In genomic region chr2:3365127-3365526, GRCm38 (mm10) we compare ENCODE assay signal across 24 mouse cellular contexts. TPM values are rescaled to one million over a fixed set of nuclear protein-coding genes. Genes with fewer than 3 reads are reported as not detected.
A peak's percentile ranks its signal among the peaks of the same experiment; 100 is the strongest.
DNase-seq lines count a peak whose midpoint lies in the region; ATAC-seq and TF ChIP-seq lines count a peak whose summit lies in the region.
"Had no signal": no experiment of that assay in that cellular context is flagged by ENCODE, and none has a peak within 500 bp of the region (broad histone marks: within the 10 kb centered on the region; RNA-seq: fewer than 3 reads in every experiment).

No protein-coding gene starts in this region.

- no peak for ATAC-seq in forebrain, embryonic 14.5 days
- ATAC-seq in forebrain, embryonic 16.5 days, result no peak
- ATAC-seq in stomach, postnatal 0 days (ENCODE audit: low FRiP score, low TSS enrichment), result no peak
- ATAC-seq: forebrain, embryonic 15.5 days; intestine, embryonic 15.5 days had no signal

- H3K9me3 ChIP-seq in forebrain, embryonic 14.5 days (replicated peaks; ENCODE audit: control insufficient read depth, low read length), result no peaks in the 10 kb centered on the region
- H3K9me3 ChIP-seq in forebrain, embryonic 16.5 days (ENCODE audit: control insufficient read depth, low read length), result no peaks in the 10 kb centered on the region
- H3K9me3 ChIP-seq in stomach, postnatal 0 days (ENCODE audit: control insufficient read depth, low read length), result no peaks in the 10 kb centered on the region
- H3K9me3 ChIP-seq: embryonic facial prominence, embryonic 10.5 days; forebrain, embryonic 15.5 days; heart, embryonic 10.5 days; hindbrain, embryonic 13.5 days; intestine, embryonic 15.5 days had no signal

- WGBS in forebrain, embryonic 14.5 days, result 19% methylated on average over 4 of the region's 4 CpGs
- 24% methylated on average over 4 of the region's 4 CpGs for WGBS in forebrain, embryonic 16.5 days
- 51% methylated on average over 4 of the region's 4 CpGs for WGBS in stomach, postnatal 0 days
- WGBS in heart, adult 2 months, result 68% methylated on average over 4 of the region's 4 CpGs

- intact Hi-C loops in heart, adult 2 months (cut with DNase I), result no loop called here

- no peak overlapping the region for H3K4me2 ChIP-seq in forebrain, embryonic 14.5 days (ENCODE audit: low read length)
- H3K4me2 ChIP-seq in forebrain, embryonic 16.5 days (ENCODE audit: low read length), result no peak overlapping the region
- no peak overlapping the region for H3K4me2 ChIP-seq in stomach, postnatal 0 days (replicated peaks; ENCODE audit: low read depth)
- H3K4me2 ChIP-seq: forebrain, embryonic 15.5 days; hindbrain, embryonic 13.5 days; intestine, embryonic 15.5 days had no signal

- no peaks in the 10 kb centered on the region for H3K27me3 ChIP-seq in forebrain, embryonic 14.5 days (replicated peaks; ENCODE audit: control insufficient read depth, insufficient read depth, low read length)
- no peaks in the 10 kb centered on the region for H3K27me3 ChIP-seq in forebrain, embryonic 16.5 days (replicated peaks; ENCODE audit: control insufficient read depth, insufficient read depth, low read length)
- H3K27me3 ChIP-seq in stomach, postnatal 0 days (ENCODE audit: control insufficient read depth, insufficient read depth, low read length), result no peaks in the 10 kb centered on the region
- H3K27me3 ChIP-seq in heart, adult 2 months (ENCODE audit: control insufficient read depth, insufficient read depth, low read length), result no peaks in the 10 kb centered on the region
- H3K27me3 ChIP-seq: forebrain, embryonic 15.5 days; hindbrain, embryonic 13.5 days; intestine, embryonic 15.5 days had no signal

- H3K4me1 ChIP-seq in forebrain, embryonic 14.5 days (ENCODE audit: control insufficient read depth, insufficient read depth, low read length), result no peaks in the 10 kb centered on the region
- no peaks in the 10 kb centered on the region for H3K4me1 ChIP-seq in forebrain, embryonic 16.5 days (replicated peaks; ENCODE audit: control insufficient read depth, insufficient read depth, low read length)
- no peaks in the 10 kb centered on the region for H3K4me1 ChIP-seq in stomach, postnatal 0 days (replicated peaks; ENCODE audit: control insufficient read depth, insufficient read depth)
- H3K4me1 ChIP-seq in heart, adult 2 months (ENCODE audit: control insufficient read depth, insufficient read depth, low read length), result no peaks in the 10 kb centered on the region
- H3K4me1 ChIP-seq: embryonic facial prominence, embryonic 10.5 days; forebrain, embryonic 15.5 days; heart, embryonic 10.5 days; hindbrain, embryonic 13.5 days; intestine, embryonic 15.5 days had no signal

- TF ChIP-seq CTCF in layer of hippocampus, adult 2 months (conservative IDR thresholded peaks at IDR 0.05), result peak; percentile 41
- no peak for TF ChIP-seq CTCF in brain, embryonic 14.5 days (IDR thresholded peaks at IDR 0.05; ENCODE audit: borderline replicate concordance, extremely low read depth, insufficient read depth, insufficient read length)
- 0 out of 2 replicates have a peak, but pooled peaks have one; percentile 18 for TF ChIP-seq CTCF in stomach, postnatal 0 days (IDR thresholded peaks at IDR 0.05; ENCODE audit: low read depth)
- no peak for TF ChIP-seq CTCF in heart, adult 2 months (IDR thresholded peaks at IDR 0.05)

- no peak overlapping the region for H3K4me3 ChIP-seq in forebrain, embryonic 14.5 days (ENCODE audit: low read depth, low read length)
- no peak overlapping the region for H3K4me3 ChIP-seq in forebrain, embryonic 16.5 days (replicated peaks; ENCODE audit: low read length)
- H3K4me3 ChIP-seq in layer of hippocampus, adult 2 months, result no peak overlapping the region
- H3K4me3 ChIP-seq in stomach, postnatal 0 days (ENCODE audit: low read depth, low read length), result no peak overlapping the region
- H3K4me3 ChIP-seq in heart, adult 2 months, result no peak overlapping the region
- H3K4me3 ChIP-seq: embryonic facial prominence, embryonic 10.5 days; forebrain, embryonic 15.5 days; heart, embryonic 10.5 days; hindbrain, embryonic 13.5 days; intestine, embryonic 15.5 days had no signal

- no peaks in the 10 kb centered on the region for H3K79me2 ChIP-seq in heart, adult 2 months (replicated peaks; ENCODE audit: control insufficient read depth, insufficient read depth, low read length)

- H3K27ac ChIP-seq in forebrain, embryonic 14.5 days (ENCODE audit: low read depth, low read length), result no peak overlapping the region
- H3K27ac ChIP-seq in forebrain, embryonic 16.5 days (ENCODE audit: low read length), result no peak overlapping the region
- no peak overlapping the region for H3K27ac ChIP-seq in layer of hippocampus, adult 2 months
- no peak overlapping the region for H3K27ac ChIP-seq in stomach, postnatal 0 days (replicated peaks)
- H3K27ac ChIP-seq in heart, adult 2 months, result no peak overlapping the region
- H3K27ac ChIP-seq: embryonic facial prominence, embryonic 10.5 days; forebrain, embryonic 15.5 days; heart, embryonic 10.5 days; hindbrain, embryonic 13.5 days; intestine, embryonic 15.5 days had no signal

- H3K9ac ChIP-seq in forebrain, embryonic 14.5 days (ENCODE audit: low read length), result no peak overlapping the region
- H3K9ac ChIP-seq in forebrain, embryonic 16.5 days (replicated peaks; ENCODE audit: low read depth, low read length), result no peak overlapping the region
- H3K9ac ChIP-seq in stomach, postnatal 0 days (ENCODE audit: low read length), result no peak overlapping the region
- no peak overlapping the region for H3K9ac ChIP-seq in heart, adult 2 months (ENCODE audit: low read depth, low read length)
- H3K9ac ChIP-seq: forebrain, embryonic 15.5 days; hindbrain, embryonic 13.5 days; intestine, embryonic 15.5 days had no signal

- DNase-seq in forebrain, embryonic 14.5 days (ENCODE audit: low spot score), result peak; percentile 4
- DNase-seq in layer of hippocampus, adult 2 months (ENCODE audit: low spot score in 2 of 2), result no peak
- no peak for DNase-seq in layer of hippocampus, postnatal 10 days (ENCODE audit: low spot score in 2 of 2)
- peak; percentile 30 for DNase-seq in brain, embryonic 14.5 days (ENCODE audit: low read depth)
- DNase-seq in stomach, postnatal 0 days (ENCODE audit: low spot score), result no peak
- DNase-seq in heart, adult 2 months, result no peak
- DNase-seq: adrenal gland, postnatal 14 days; B cell, adult 2 months; cerebellum, adult 18-20 months; cerebellum, adult 9-11 months; cerebellum, postnatal 36 days; gastrocnemius, postnatal 36 days; heart, postnatal 10 days; heart, postnatal 4 days had no signal

- no peak for TF ChIP-seq POLR2A in brain, embryonic 14.5 days (IDR thresholded peaks at IDR 0.05; ENCODE audit: borderline replicate concordance, extremely low read depth, insufficient read depth, insufficient read length, poor library complexity, severe bottlenecking)
- no peak for TF ChIP-seq POLR2A in heart, adult 2 months (IDR thresholded peaks at IDR 0.05; ENCODE audit: insufficient read depth, low read depth, low read length)

- H3K36me3 ChIP-seq in forebrain, embryonic 14.5 days (ENCODE audit: control insufficient read depth, insufficient read depth, low read length), result no peaks in the 10 kb centered on the region
- no peaks in the 10 kb centered on the region for H3K36me3 ChIP-seq in forebrain, embryonic 16.5 days (ENCODE audit: control insufficient read depth, insufficient read depth)
- H3K36me3 ChIP-seq in stomach, postnatal 0 days (ENCODE audit: control insufficient read depth, insufficient read depth, low read length), result no peaks in the 10 kb centered on the region
- H3K36me3 ChIP-seq in heart, adult 2 months (ENCODE audit: control insufficient read depth, insufficient read depth, low read length), result no peaks in the 10 kb centered on the region
- H3K36me3 ChIP-seq: embryonic facial prominence, embryonic 10.5 days; forebrain, embryonic 15.5 days; heart, embryonic 10.5 days; hindbrain, embryonic 13.5 days; intestine, embryonic 15.5 days had no signal

- no peak for TF ChIP-seq EP300 in stomach, postnatal 0 days (optimal IDR thresholded peaks at IDR 0.05)
- TF ChIP-seq EP300 in heart, adult 2 months (IDR thresholded peaks at IDR 0.05; ENCODE audit: insufficient read depth, low read depth, low read length), result no peak

RNA-seq across cellular contexts. Expression of gene Acbd7, which starts 29.2 kb away (rescaled TPM):
- 1.7 and 1.8 TPM in 2 replicates for polyA plus RNA-seq in forebrain, embryonic 14.5 days (2014; fragmentation: Nextera tagmentation; extraction: Ambion mirVana)
- polyA plus RNA-seq in forebrain, embryonic 16.5 days (2015; fragmentation: Nextera tagmentation; extraction: Ambion mirVana), result 1.2 and 1.3 TPM in 2 replicates
- total RNA-seq in layer of hippocampus, adult 2 months (2021), result 1 to 10 TPM; 1.0 to 2.1 TPM
- total RNA-seq in layer of hippocampus, postnatal 10 days (2021), result 1 to 10 TPM; 1.9 to 2.0 TPM
- 0.93 and 1.3 TPM in 2 replicates for polyA plus RNA-seq in brain, embryonic 14.5 days (2012; rRNA removed)
- polyA plus RNA-seq in stomach, postnatal 0 days (2015; fragmentation: Nextera tagmentation; extraction: Ambion mirVana), result 0.25 and 1.1 TPM in 2 replicates
- 1 to 10 TPM; 1.1 to 1.7 TPM for total RNA-seq in heart, adult 2 months (2021)
- polyA plus RNA-seq in heart, adult 2 months (2012; rRNA removed), result not detected in 2 replicates
- total RNA-seq: adrenal gland, postnatal 14 days; heart, postnatal 10 days had no signal

RNA-seq across cellular contexts. Expression of gene Olah, which starts 31.9 kb away (rescaled TPM):
- not detected in 2 replicates for polyA plus RNA-seq in forebrain, embryonic 14.5 days (2014; fragmentation: Nextera tagmentation; extraction: Ambion mirVana)
- not detected in 2 replicates for polyA plus RNA-seq in forebrain, embryonic 16.5 days (2015; fragmentation: Nextera tagmentation; extraction: Ambion mirVana)
- total RNA-seq in layer of hippocampus, adult 2 months (2021), result not detected
- not detected for total RNA-seq in layer of hippocampus, postnatal 10 days (2021)
- 0.04 TPM in 1 of 2 replicates, not detected in the other for polyA plus RNA-seq in brain, embryonic 14.5 days (2012; rRNA removed)
- 0.18 and 0.23 TPM in 2 replicates for polyA plus RNA-seq in stomach, postnatal 0 days (2015; fragmentation: Nextera tagmentation; extraction: Ambion mirVana)
- total RNA-seq in heart, adult 2 months (2021), result not detected
- polyA plus RNA-seq in heart, adult 2 months (2012; rRNA removed), result not detected in 2 replicates
- total RNA-seq: adrenal gland, postnatal 14 days; gastrocnemius, adult 18-20 months; gastrocnemius, postnatal 36 days; heart, postnatal 10 days; heart, postnatal 4 days; MEL had no signal
- polyA plus RNA-seq: embryonic facial prominence, embryonic 10.5 days; embryonic facial prominence, embryonic 14.5 days; forebrain, embryonic 15.5 days; heart, embryonic 10.5 days; heart, embryonic 14.5 days; hindbrain, embryonic 13.5 days; intestine, embryonic 15.5 days had no signal

RNA-seq across cellular contexts. Expression of gene Rpp38, which starts 32.7 kb away (rescaled TPM):
- polyA plus RNA-seq in forebrain, embryonic 14.5 days (2014; fragmentation: Nextera tagmentation; extraction: Ambion mirVana), result 19.4 and 20.3 TPM in 2 replicates
- polyA plus RNA-seq in forebrain, embryonic 16.5 days (2015; fragmentation: Nextera tagmentation; extraction: Ambion mirVana), result 14.7 and 15.9 TPM in 2 replicates
- 10 to 100 TPM; 10.2 to 10.5 TPM for total RNA-seq in layer of hippocampus, adult 2 months (2021)
- 1 to 10 TPM; 8.6 to 9.1 TPM for total RNA-seq in layer of hippocampus, postnatal 10 days (2021)
- polyA plus RNA-seq in brain, embryonic 14.5 days (2012; rRNA removed), result 9.1 and 13.1 TPM in 2 replicates
- polyA plus RNA-seq in stomach, postnatal 0 days (2015; fragmentation: Nextera tagmentation; extraction: Ambion mirVana), result 17.2 and 20.3 TPM in 2 replicates
- total RNA-seq in heart, adult 2 months (2021), result 1 to 10 TPM; 4.3 to 5.8 TPM
- 2.8 and 5.4 TPM in 2 replicates for polyA plus RNA-seq in heart, adult 2 months (2012; rRNA removed)

RNA-seq across cellular contexts. Expression of gene Meig1, which starts 57.3 kb away (rescaled TPM):
- polyA plus RNA-seq in forebrain, embryonic 14.5 days (2014; fragmentation: Nextera tagmentation; extraction: Ambion mirVana), result 5.7 and 6.3 TPM in 2 replicates
- 3.7 and 6.7 TPM in 2 replicates for polyA plus RNA-seq in forebrain, embryonic 16.5 days (2015; fragmentation: Nextera tagmentation; extraction: Ambion mirVana)
- total RNA-seq in layer of hippocampus, adult 2 months (2021), result 1 to 10 TPM; 4.9 to 5.0 TPM
- 1 to 10 TPM; 5.8 to 6.8 TPM for total RNA-seq in layer of hippocampus, postnatal 10 days (2021)
- polyA plus RNA-seq in brain, embryonic 14.5 days (2012; rRNA removed), result 0.72 and 3.0 TPM in 2 replicates
- 0.36 and 0.61 TPM in 2 replicates for polyA plus RNA-seq in stomach, postnatal 0 days (2015; fragmentation: Nextera tagmentation; extraction: Ambion mirVana)
- 1 to 10 TPM; 1.9 to 2.4 TPM for total RNA-seq in heart, adult 2 months (2021)
- 1.0 and 1.8 TPM in 2 replicates for polyA plus RNA-seq in heart, adult 2 months (2012; rRNA removed)
- total RNA-seq: adrenal gland, postnatal 14 days; gastrocnemius, adult 18-20 months; gastrocnemius, postnatal 36 days; heart, postnatal 4 days; MEL had no signal
- polyA plus RNA-seq: heart, embryonic 10.5 days; heart, embryonic 14.5 days; intestine, embryonic 15.5 days had no signal

RNA-seq across cellular contexts. Expression of gene Dclre1c, which starts 58.8 kb away (rescaled TPM):
- 7.3 and 7.8 TPM in 2 replicates for polyA plus RNA-seq in forebrain, embryonic 14.5 days (2014; fragmentation: Nextera tagmentation; extraction: Ambion mirVana)
- 8.3 and 9.8 TPM in 2 replicates for polyA plus RNA-seq in forebrain, embryonic 16.5 days (2015; fragmentation: Nextera tagmentation; extraction: Ambion mirVana)
- 10 to 100 TPM; 11.8 to 12.7 TPM for total RNA-seq in layer of hippocampus, adult 2 months (2021)
- total RNA-seq in layer of hippocampus, postnatal 10 days (2021), result 10 to 100 TPM; 10.6 to 13.5 TPM
- 13.0 and 14.9 TPM in 2 replicates for polyA plus RNA-seq in brain, embryonic 14.5 days (2012; rRNA removed)
- polyA plus RNA-seq in stomach, postnatal 0 days (2015; fragmentation: Nextera tagmentation; extraction: Ambion mirVana), result 2.8 and 3.4 TPM in 2 replicates
- total RNA-seq in heart, adult 2 months (2021), result 1 to 10 TPM; 2.1 to 2.7 TPM
- polyA plus RNA-seq in heart, adult 2 months (2012; rRNA removed), result 2.1 and 5.1 TPM in 2 replicates

Comparison
In these comparisons a context has a peak if more than half of its experiments do, and no peak if none do; other contexts are left out.
1. DNase-seq: peak in forebrain, embryonic 14.5 days (single experiment) and brain, embryonic 14.5 days (single experiment); none in layer of hippocampus, adult 2 months (0 of 2), layer of hippocampus, postnatal 10 days (0 of 2), stomach, postnatal 0 days (single experiment) and heart, adult 2 months (0 of 2).
2. CTCF ChIP-seq: peak in layer of hippocampus, adult 2 months (single experiment) and stomach, postnatal 0 days (single experiment); none in brain, embryonic 14.5 days (single experiment) and heart, adult 2 months (single experiment).